Mouse (Mus musculus) MEL (cell line): Measurements from ENCODE around the gene Ksr1. TPM values are rescaled to one million over a fixed set of nuclear protein-coding genes. Genes with fewer than 3 reads are reported as not detected.
A peak's percentile ranks its signal among the peaks of the same experiment; 100 is the strongest.

Experiments used
- DNase-seq: peaks from one replicate; pipeline ENCODE4 v3.0.0; 2011; ENCODE audit warnings: low read depth, low spot score
- H3K27ac ChIP-seq: 2 replicates; pipeline ENCODE4 v1.5.1; 2012; ENCODE audit warnings: low read depth, mild to moderate bottlenecking, control low read depth, low read length, moderate library complexity; ENCODE audit not compliant: control insufficient read depth
- H3K27me3 ChIP-seq, 2 experiments: fragments of 150-350 bp in 1 of 2; sonication (generic) in 1 of 2; 2 replicates each; pipeline ENCODE4 v1.6.1; 2012; ENCODE audit warnings: low read length in 2 of 2, mild to moderate bottlenecking in 2 of 2, improper control_type of control experiment in 1 of 2, moderate library complexity in 1 of 2; ENCODE audit not compliant: insufficient read depth in 2 of 2, control insufficient read depth in 1 of 2
- H3K36me3 ChIP-seq, 2 experiments: 2 replicates each; pipeline ENCODE4 v1.6.1; 2012 to 2014; ENCODE audit warnings: low read length in 2 of 2, improper control_type of control experiment in 1 of 2, inconsistent platforms in 1 of 2, mild to moderate bottlenecking in 1 of 2; ENCODE audit not compliant: insufficient read depth in 2 of 2, control insufficient read depth in 1 of 2
- H3K4me1 ChIP-seq, 2 experiments: fragments of 150-350 bp in 1 of 2; sonication (generic) in 1 of 2; 2 replicates each; pipeline ENCODE4 v1.6.1; 2012; ENCODE audit warnings: low read length in 2 of 2, improper control_type of control experiment in 1 of 2, mild to moderate bottlenecking in 1 of 2; ENCODE audit not compliant: insufficient read depth in 2 of 2, control insufficient read depth in 1 of 2
- H3K4me3 ChIP-seq, 2 experiments: fragments of 150-350 bp in 1 of 2; sonication (generic) in 1 of 2; 2 replicates each; pipeline ENCODE4 v1.5.1; 2012; ENCODE audit warnings: low read depth in 2 of 2, low read length in 2 of 2, mild to moderate bottlenecking in 2 of 2, moderate library complexity in 2 of 2, control low read depth in 1 of 2, improper control_type of control experiment in 1 of 2; ENCODE audit not compliant: control insufficient read depth in 1 of 2, insufficient read depth in 1 of 2
- H3K79me2 ChIP-seq: 2 replicates; pipeline ENCODE4 v1.6.1; 2012; ENCODE audit warnings: mild to moderate bottlenecking, low read length, moderate library complexity; ENCODE audit not compliant: control insufficient read depth, poor library complexity, insufficient read depth
- H3K9ac ChIP-seq: 2 replicates; pipeline ENCODE4 v1.6.1; 2012; ENCODE audit warnings: low read depth, mild to moderate bottlenecking, control low read depth, low read length, moderate library complexity; ENCODE audit not compliant: control insufficient read depth, poor library complexity, severe bottlenecking
- H3K9me3 ChIP-seq: fragments of 150-350 bp; sonication (generic); replicated peaks from 2 replicates; pipeline ENCODE4 v1.6.1; 2012; ENCODE audit warnings: mild to moderate bottlenecking, low read length, improper control_type of control experiment, moderate library complexity; ENCODE audit not compliant: insufficient read depth
- BHLHE40 ChIP-seq: IDR thresholded peaks from 2 replicates; pipeline ENCODE4 v1.6.1; 2012; ENCODE audit warnings: low read depth, mild to moderate bottlenecking, inconsistent platforms, low read length, improper control_type of control experiment, borderline replicate concordance
- CHD2 ChIP-seq: IDR thresholded peaks from 2 replicates; pipeline ENCODE4 v1.6.1; 2011; ENCODE audit warnings: low read length, improper control_type of control experiment
- HCFC1 ChIP-seq: IDR thresholded peaks from 2 replicates; pipeline ENCODE4 v1.6.1; 2012; ENCODE audit warnings: low read depth, mild to moderate bottlenecking, inconsistent platforms, low read length, improper control_type of control experiment, moderate library complexity
- MAX ChIP-seq: IDR thresholded peaks from 2 replicates; pipeline ENCODE4 v1.6.1; 2011; ENCODE audit warnings: low read length, improper control_type of control experiment
- MAZ ChIP-seq: IDR thresholded peaks from 2 replicates; pipeline ENCODE4 v1.6.1; 2012; ENCODE audit warnings: low read depth, mild to moderate bottlenecking, inconsistent platforms, low read length, improper control_type of control experiment
- MXI1 ChIP-seq: IDR thresholded peaks from 2 replicates; pipeline ENCODE4 v1.6.1; 2011; ENCODE audit warnings: mild to moderate bottlenecking, low read depth, low read length, improper control_type of control experiment
- NELFE ChIP-seq: IDR thresholded peaks from 2 replicates; pipeline ENCODE4 v1.6.1; 2011; ENCODE audit warnings: low read depth, low read length, improper control_type of control experiment
- NRF1 ChIP-seq: IDR thresholded peaks from 2 replicates; pipeline ENCODE4 v1.6.1; 2014; ENCODE audit warnings: low read depth, mild to moderate bottlenecking, inconsistent platforms, low read length, improper control_type of control experiment, moderate library complexity; ENCODE audit not compliant: poor library complexity, insufficient read depth, severe bottlenecking
- POLR2A ChIP-seq, 2 experiments: IDR thresholded peaks; 2 replicates each; pipeline ENCODE4 v1.6.1; 2011 to 2012; ENCODE audit warnings: low read length in 2 of 2, mild to moderate bottlenecking in 2 of 2, control low read depth in 1 of 2, improper control_type of control experiment in 1 of 2, low read depth in 1 of 2, moderate library complexity in 1 of 2; ENCODE audit not compliant: control insufficient read depth in 1 of 2, insufficient read depth in 1 of 2, poor library complexity in 1 of 2
- POLR2AphosphoS2 ChIP-seq: IDR thresholded peaks from 2 replicates; pipeline ENCODE4 v1.6.1; 2011; ENCODE audit warnings: low read length, improper control_type of control experiment
- SIN3A ChIP-seq: IDR thresholded peaks from 2 replicates; pipeline ENCODE4 v1.6.1; 2012; ENCODE audit warnings: low read length, improper control_type of control experiment, inconsistent platforms
- SMC3 ChIP-seq: IDR thresholded peaks from 2 replicates; pipeline ENCODE4 v1.6.1; 2011; ENCODE audit warnings: low read depth, low read length, improper control_type of control experiment
- TBP ChIP-seq: IDR thresholded peaks from 2 replicates; pipeline ENCODE4 v1.8.0; 2011; ENCODE audit warnings: low read depth, low read length, improper control_type of control experiment
- USF1 ChIP-seq: IDR thresholded peaks from 2 replicates; pipeline ENCODE4 v1.6.1; 2014; ENCODE audit warnings: low read depth, mild to moderate bottlenecking, inconsistent platforms, low read length, improper control_type of control experiment, moderate library complexity
- USF2 ChIP-seq, 2 experiments: IDR thresholded peaks; 2 replicates each; pipeline ENCODE4 v1.6.1; 2011 to 2012; ENCODE audit warnings: improper control_type of control experiment in 2 of 2, low read length in 2 of 2, borderline replicate concordance in 1 of 2, inconsistent platforms in 1 of 2, low read depth in 1 of 2, mild to moderate bottlenecking in 1 of 2; ENCODE audit not compliant: insufficient read depth in 1 of 2
- ZKSCAN1 ChIP-seq: IDR thresholded peaks from 2 replicates; pipeline ENCODE4 v1.6.1; 2012; ENCODE audit warnings: low read depth, mild to moderate bottlenecking, inconsistent platforms, low read length, improper control_type of control experiment, moderate library complexity
- ZNF384 ChIP-seq: IDR thresholded peaks from 2 replicates; pipeline ENCODE4 v1.6.1; 2012; ENCODE audit warnings: low read depth, mild to moderate bottlenecking, inconsistent platforms, low read length, improper control_type of control experiment
- polyA plus RNA-seq, 2 experiments: library from polyadenylated mRNA; stranded (reverse) in 1 of 2; unstranded in 1 of 2; fragments of >175 nt in 1 of 2; fragments of >200 nt in 1 of 2; gene quantifications; 2 replicates each; pipeline versions ENCODE4 v1.2.1 to v1.2.4; 2012; ENCODE audit warnings: low replicate concordance in 2 of 2, low read depth in 1 of 2; ENCODE audit not compliant: insufficient read length in 2 of 2, insufficient read depth in 1 of 2, missing spikeins in 1 of 2
- total RNA-seq: library from RNA; depleted of rRNA; stranded (reverse); fragments of 300-350 nt; gene quantifications from 2 replicates; pipeline ENCODE4 v1.2.3, GENCODE M21; 2012

Gene Ksr1
- total and polyA plus RNA-seq, 3 experiments, result 9.7 to 18.4 TPM; not detected in 1

DNA sequence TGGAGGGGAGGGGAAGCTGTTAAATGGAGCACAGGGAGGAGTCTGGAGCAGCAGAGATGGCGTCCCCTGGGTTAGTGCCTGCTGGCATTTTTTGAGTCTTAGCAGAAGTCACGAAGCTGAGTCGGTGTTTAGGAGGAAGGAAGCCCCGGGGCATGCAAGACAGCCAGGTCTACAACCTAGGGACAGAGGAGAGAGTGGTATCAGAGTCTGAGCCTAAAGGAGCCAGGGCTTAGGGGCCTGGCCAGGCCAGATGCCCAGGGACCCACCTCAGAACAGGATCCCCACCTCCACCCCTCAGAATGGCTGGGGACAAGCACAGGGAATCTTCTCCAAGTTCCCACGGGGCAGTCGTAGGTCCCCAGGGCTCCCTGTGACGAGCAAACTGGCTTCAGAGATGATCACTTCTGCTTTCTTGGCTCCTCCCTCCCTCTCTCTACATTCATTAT is 129.0 kb downstream of the Ksr1 start:
- no peaks in the 10 kb centered on the region for H3K79me2 ChIP-seq
- no peaks in the 10 kb centered on the region for H3K9me3 ChIP-seq
- TF ChIP-seq POLR2A (IDR thresholded peaks at IDR 0.05; ENCODE audit: control insufficient read depth in 1 of 2, insufficient read depth in 1 of 2, low read depth in 1 of 2, low read length in 2 of 2, poor library complexity in 1 of 2), result peak in 1 of 2 experiments; percentile 26; a peak in 1 of 4 replicates
- TF ChIP-seq SIN3A, result 0 out of 2 replicates have a peak, but pooled peaks have one; percentile 5
- TF ChIP-seq SMC3, result no peak
- peak overlapping the region; percentile 60 for H3K9ac ChIP-seq
- H3K36me3 ChIP-seq, result peaks cover 0 to 7% of the 10 kb centered on the region in 2 experiments; a peak in 2 of 4 replicates
- no peaks in the 10 kb centered on the region for H3K27me3 ChIP-seq
- peaks cover 5 to 9% of the 10 kb centered on the region in 2 experiments; a peak in 2 of 4 replicates for H3K4me1 ChIP-seq
- H3K27ac ChIP-seq, result peak overlapping the region; percentile 29; the same call in 1 of the 2 replicates
- H3K4me3 ChIP-seq, result peak overlapping the region; percentile 2 to 22; a peak in 2 of 4 replicates
- peak; percentile 78 for DNase-seq

DNA sequence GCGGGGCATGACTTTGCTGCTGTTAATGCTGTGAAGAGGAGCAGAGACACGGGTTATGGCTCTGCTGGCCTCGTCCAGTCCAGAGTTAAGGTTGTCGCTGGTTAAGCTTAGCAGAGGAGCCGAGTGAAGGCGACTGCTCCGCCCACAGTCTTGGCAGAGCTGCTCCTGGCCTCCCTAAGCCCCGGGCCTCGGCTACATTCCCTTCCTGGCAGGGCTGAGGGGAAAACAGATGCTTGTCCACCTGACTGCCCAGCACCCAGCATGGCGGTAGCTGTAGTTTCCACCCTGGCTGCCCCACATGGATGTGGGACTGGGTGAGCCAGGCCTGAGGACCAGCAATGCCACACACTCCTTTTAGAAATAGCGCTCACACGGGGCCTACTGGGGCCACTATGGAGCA is 130.0 kb downstream of the Ksr1 start:
- Histone ChIP-seq H3K79me2 (no peaks in the 10 kb centered on the region), H3K9ac (no peak overlapping the region), H3K4me3 (no peak overlapping the region), H3K9me3 (no peaks in the 10 kb centered on the region), H3K36me3 (peaks cover 0 to 7% of the 10 kb centered on the region in 2 experiments; a peak in 2 of 4 replicates), H3K4me1 (peaks cover 5 to 9% of the 10 kb centered on the region in 2 experiments; a peak in 2 of 4 replicates), H3K27me3 (no peaks in the 10 kb centered on the region), H3K27ac (no peak overlapping the region)
- no peak for DNase-seq
- TF ChIP-seq MAZ, result no peak
- no peak for TF ChIP-seq MAX
- no peak for TF ChIP-seq CHD2
- no peak for TF ChIP-seq ZNF384
- TF ChIP-seq HCFC1, result no peak
- no peak for TF ChIP-seq BHLHE40
- no peak for TF ChIP-seq POLR2AphosphoS2
- TF ChIP-seq NRF1, result no peak
- no peak for TF ChIP-seq USF1
- TF ChIP-seq NELFE, result no peak

DNA sequence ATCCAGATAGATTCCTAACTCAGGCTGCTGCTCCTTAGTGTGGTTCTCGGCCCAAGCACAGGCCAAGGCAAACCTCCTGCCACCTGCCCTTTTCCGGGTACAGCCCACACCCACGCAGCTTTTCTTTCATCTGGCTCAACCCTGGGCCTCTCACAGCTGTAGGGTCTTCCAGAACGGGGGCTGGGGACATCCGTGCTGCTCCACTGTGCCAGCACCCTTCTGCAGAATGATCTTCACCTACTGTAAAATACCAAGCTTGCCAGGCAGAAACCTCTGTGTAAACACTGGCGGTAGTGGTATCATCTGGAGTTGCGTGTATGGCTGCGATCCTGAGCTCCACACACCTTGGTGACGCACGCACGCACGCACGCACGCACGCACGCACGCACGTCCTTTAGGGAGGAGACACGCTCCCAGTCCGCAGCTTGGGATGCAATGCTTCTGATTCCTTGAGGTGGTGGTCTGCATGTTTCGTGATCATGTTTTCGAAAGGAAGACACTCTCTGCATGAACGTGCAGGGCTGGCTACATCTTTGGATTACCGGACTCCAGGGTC is 130.5 kb downstream of the Ksr1 start:
- H3K4me1 ChIP-seq, result peaks cover 5 to 9% of the 10 kb centered on the region in 2 experiments; a peak in 2 of 4 replicates

More for the DNA sequence above, 130.5 kb downstream of the Ksr1 start:
- Histone ChIP-seq H3K4me3 (no peak overlapping the region), H3K9ac (no peak overlapping the region), H3K27ac (no peak overlapping the region), H3K79me2 (no peaks in the 10 kb centered on the region), H3K36me3 (peaks cover 0 to 7% of the 10 kb centered on the region in 2 experiments; a peak in 2 of 4 replicates), H3K9me3 (no peaks in the 10 kb centered on the region)
- DNase-seq, result no peak
- TF ChIP-seq ZKSCAN1 (no peak), USF1 (no peak), USF2 (IDR thresholded peaks at IDR 0.05; ENCODE audit: borderline replicate concordance in 1 of 2, insufficient read depth in 1 of 2, low read depth in 1 of 2, low read length in 2 of 2) (no peak), TBP (no peak), POLR2A (IDR thresholded peaks at IDR 0.05; ENCODE audit: control insufficient read depth in 1 of 2, insufficient read depth in 1 of 2, low read depth in 1 of 2, low read length in 2 of 2, poor library complexity in 1 of 2) (no peak), ZNF384 (no peak), MXI1 (no peak)
- TF ChIP-seq, all 39 proteins: peak for 0
- no peaks in the 10 kb centered on the region for H3K27me3 ChIP-seq
